20 mouse cellular contexts compared by ENCODE assay signal in genomic region chr5:5330926-5331460, GRCm38 (mm10).
DNase-seq lines count a peak whose midpoint lies in the region; ATAC-seq and TF ChIP-seq lines count a peak whose summit lies in the region.
"Had no signal": no experiment of that assay in that cellular context is flagged by ENCODE, and none has a peak within 500 bp of the region (broad histone marks: within the 10 kb centered on the region; RNA-seq: fewer than 3 reads in every experiment).

No protein-coding gene starts in this region.

- no peak overlapping the region for H3K4me3 ChIP-seq in hindbrain, embryonic 16.5 days (ENCODE audit: low read length)
- H3K4me3 ChIP-seq in hindbrain, embryonic 11.5 days (ENCODE audit: low read depth, low read length), result no peak overlapping the region
- H3K4me3 ChIP-seq in midbrain, postnatal 0 days (ENCODE audit: low read depth, low read length), result no peak overlapping the region
- H3K4me3 ChIP-seq in midbrain, embryonic 14.5 days (replicated peaks; ENCODE audit: low read depth, low read length), result no peak overlapping the region
- H3K4me3 ChIP-seq: embryonic facial prominence, embryonic 13.5 days; forebrain, embryonic 13.5 days; gastrocnemius, adult 2 months; hindbrain, embryonic 10.5 days; intestine, embryonic 15.5 days had no signal

- no peak for TF ChIP-seq CTCF in midbrain, postnatal 0 days (IDR thresholded peaks at IDR 0.05)

- H3K9me3 ChIP-seq in hindbrain, embryonic 16.5 days (ENCODE audit: control insufficient read depth, low read length), result no peaks in the 10 kb centered on the region
- no peaks in the 10 kb centered on the region for H3K9me3 ChIP-seq in hindbrain, embryonic 11.5 days (ENCODE audit: control insufficient read depth, low read length)
- H3K9me3 ChIP-seq in midbrain, postnatal 0 days (ENCODE audit: low read length), result no peaks in the 10 kb centered on the region
- H3K9me3 ChIP-seq in midbrain, embryonic 14.5 days (ENCODE audit: control insufficient read depth, low read length), result no peaks in the 10 kb centered on the region
- H3K9me3 ChIP-seq: embryonic facial prominence, embryonic 13.5 days; forebrain, embryonic 13.5 days; hindbrain, embryonic 10.5 days; intestine, embryonic 15.5 days had no signal

- no peaks in the 10 kb centered on the region for H3K27me3 ChIP-seq in hindbrain, embryonic 16.5 days (replicated peaks; ENCODE audit: control insufficient read depth, insufficient read depth, low read length)
- H3K27me3 ChIP-seq in hindbrain, embryonic 11.5 days (ENCODE audit: control insufficient read depth, insufficient read depth, low read length), result no peaks in the 10 kb centered on the region
- no peaks in the 10 kb centered on the region for H3K27me3 ChIP-seq in midbrain, postnatal 0 days (ENCODE audit: insufficient read depth, low read length)
- no peaks in the 10 kb centered on the region for H3K27me3 ChIP-seq in midbrain, embryonic 14.5 days (ENCODE audit: control insufficient read depth, insufficient read depth, low read length)
- H3K27me3 ChIP-seq: embryonic facial prominence, embryonic 13.5 days; forebrain, embryonic 13.5 days; intestine, embryonic 15.5 days; Patski had no signal

- no peaks in the 10 kb centered on the region for H3K4me1 ChIP-seq in hindbrain, embryonic 16.5 days (ENCODE audit: control insufficient read depth, insufficient read depth, low read depth, low read length)
- H3K4me1 ChIP-seq in hindbrain, embryonic 11.5 days (replicated peaks; ENCODE audit: control insufficient read depth, insufficient read depth, low read length), result no peaks in the 10 kb centered on the region
- no peaks in the 10 kb centered on the region for H3K4me1 ChIP-seq in midbrain, postnatal 0 days (ENCODE audit: insufficient read depth, low read length)
- no peaks in the 10 kb centered on the region for H3K4me1 ChIP-seq in midbrain, embryonic 14.5 days (ENCODE audit: control insufficient read depth, insufficient read depth, low read length)
- H3K4me1 ChIP-seq: embryonic facial prominence, embryonic 13.5 days; forebrain, embryonic 13.5 days; hindbrain, embryonic 10.5 days; intestine, embryonic 15.5 days had no signal

- no peak overlapping the region for H3K27ac ChIP-seq in hindbrain, embryonic 16.5 days (ENCODE audit: low read depth, low read length)
- H3K27ac ChIP-seq in hindbrain, embryonic 11.5 days (ENCODE audit: low read depth, low read length), result no peak overlapping the region
- H3K27ac ChIP-seq in midbrain, postnatal 0 days (ENCODE audit: low read depth, low read length), result no peak overlapping the region
- no peak overlapping the region for H3K27ac ChIP-seq in midbrain, embryonic 14.5 days (replicated peaks; ENCODE audit: low read depth, low read length)
- H3K27ac ChIP-seq: embryonic facial prominence, embryonic 13.5 days; forebrain, embryonic 13.5 days; gastrocnemius, adult 2 months; hindbrain, embryonic 10.5 days; intestine, embryonic 15.5 days had no signal

- 59% methylated on average over 10 of the region's 10 CpGs for WGBS in hindbrain, embryonic 16.5 days
- 73% methylated on average over 10 of the region's 10 CpGs for WGBS in hindbrain, embryonic 11.5 days
- WGBS in midbrain, postnatal 0 days, result 58% methylated on average over 10 of the region's 10 CpGs
- WGBS in midbrain, embryonic 14.5 days, result 62% methylated on average over 10 of the region's 10 CpGs

- no peak for ATAC-seq in cerebellum, adult (ENCODE audit: insufficient number of reproducible peaks, low FRiP score, low TSS enrichment)
- ATAC-seq in hindbrain, embryonic 16.5 days, result peak; percentile 37; the same call in 1 of the 2 replicates
- ATAC-seq in hindbrain, embryonic 11.5 days (ENCODE audit: low FRiP score), result no peak
- ATAC-seq in midbrain, postnatal 0 days (ENCODE audit: low FRiP score), result no peak
- no peak for ATAC-seq in midbrain, embryonic 14.5 days (ENCODE audit: low FRiP score, low TSS enrichment)
- ATAC-seq: activated CD4-positive, CD25-positive, alpha-beta regulatory T cell, adult 4 months; forebrain, embryonic 13.5 days; forebrain, postnatal 0 days; intestine, embryonic 15.5 days; Patski had no signal

- H3K9ac ChIP-seq in hindbrain, embryonic 16.5 days (ENCODE audit: low read depth, low read length), result no peak overlapping the region
- H3K9ac ChIP-seq in hindbrain, embryonic 11.5 days (ENCODE audit: low read depth, low read length), result no peak overlapping the region
- no peak overlapping the region for H3K9ac ChIP-seq in midbrain, postnatal 0 days (replicated peaks; ENCODE audit: low read length, poor library complexity, severe bottlenecking)
- no peak overlapping the region for H3K9ac ChIP-seq in midbrain, embryonic 14.5 days (replicated peaks; ENCODE audit: low read length)
- H3K9ac ChIP-seq: embryonic facial prominence, embryonic 13.5 days; forebrain, embryonic 13.5 days; forebrain, postnatal 0 days; intestine, embryonic 15.5 days had no signal

- no peak overlapping the region for H3K4me2 ChIP-seq in hindbrain, embryonic 16.5 days (ENCODE audit: low read length)
- H3K4me2 ChIP-seq in hindbrain, embryonic 11.5 days (replicated peaks; ENCODE audit: low read depth, low read length), result no peak overlapping the region
- H3K4me2 ChIP-seq in midbrain, postnatal 0 days (ENCODE audit: low read depth, low read length, poor library complexity, severe bottlenecking), result no peak overlapping the region
- no peak overlapping the region for H3K4me2 ChIP-seq in midbrain, embryonic 14.5 days (ENCODE audit: low read length)
- H3K4me2 ChIP-seq: embryonic facial prominence, embryonic 13.5 days; forebrain, embryonic 13.5 days; intestine, embryonic 15.5 days had no signal

- H3K36me3 ChIP-seq in hindbrain, embryonic 16.5 days (ENCODE audit: control insufficient read depth, insufficient read depth, low read length), result no peaks in the 10 kb centered on the region
- no peaks in the 10 kb centered on the region for H3K36me3 ChIP-seq in hindbrain, embryonic 11.5 days (ENCODE audit: control insufficient read depth, insufficient read depth, low read length)
- H3K36me3 ChIP-seq in midbrain, postnatal 0 days (ENCODE audit: insufficient read depth, low read length), result no peaks in the 10 kb centered on the region
- no peaks in the 10 kb centered on the region for H3K36me3 ChIP-seq in midbrain, embryonic 14.5 days (ENCODE audit: control insufficient read depth, insufficient read depth, low read length)
- H3K36me3 ChIP-seq: hindbrain, embryonic 10.5 days; intestine, embryonic 15.5 days had no signal

- peak; percentile 14 to 37 for DNase-seq in cerebellum, postnatal 14 days
- no peak for DNase-seq in hindbrain, embryonic 11.5 days (ENCODE audit: low spot score)
- peak; percentile 21 for DNase-seq in midbrain, postnatal 0 days (ENCODE audit: low spot score)
- DNase-seq in midbrain, embryonic 14.5 days, result no peak
- DNase-seq in frontal cortex, postnatal 25 days (ENCODE audit: low spot score in 2 of 2), result no peak
- DNase-seq: adrenal gland, postnatal 14 days; cerebellum, adult 18-20 months; cerebellum, postnatal 25 days; forebrain, postnatal 0 days; gastrocnemius, adult 2 months; gastrocnemius, postnatal 25 days; heart, postnatal 10 days had no signal

Comparison
In these comparisons a context has a peak if more than half of its experiments do, and no peak if none do; other contexts are left out.
1. DNase-seq: peak in cerebellum, postnatal 14 days (2 of 2) and midbrain, postnatal 0 days (single experiment); none in hindbrain, embryonic 11.5 days (single experiment), midbrain, embryonic 14.5 days (single experiment) and frontal cortex, postnatal 25 days (0 of 2).